Mouse (Mus musculus) neural tube, embryonic 14.5 days (tissue): ENCODE results near the gene Tra2b. TPM values are rescaled to one million over a fixed set of nuclear protein-coding genes. Genes with fewer than 3 reads are reported as not detected.
"Not testable (repeated sequence)": the region's sequence is repeated elsewhere in the genome, so short reads cannot be mapped to it uniquely, and the experiment has no call there.

Experiments used
- ATAC-seq: fragments of 200-750 bp; cut with Nextera tagmentation; 2 replicates; pipeline ENCODE4 v1.8.0; 2017; ENCODE audit warnings: low read depth, mild to moderate bottlenecking, moderate TSS enrichment, moderate library complexity
- H3K27ac ChIP-seq: fragments of 300-500 bp; sonication (generic); 2 replicates; pipeline ENCODE4 v1.5.1; 2014; ENCODE audit warnings: low read depth, mild to moderate bottlenecking, control low read depth, low read length, moderate library complexity, mixed read lengths
- H3K27me3 ChIP-seq: fragments of 300-500 bp; sonication (generic); 2 replicates; pipeline ENCODE4 v1.6.1; 2014; ENCODE audit warnings: low read length; ENCODE audit not compliant: control insufficient read depth, insufficient read depth
- H3K36me3 ChIP-seq: fragments of 300-500 bp; sonication (generic); 2 replicates; pipeline ENCODE4 v1.6.1; 2014; ENCODE audit warnings: low read length, mixed read lengths; ENCODE audit not compliant: control insufficient read depth, insufficient read depth
- H3K4me1 ChIP-seq: fragments of 300-500 bp; sonication (generic); 2 replicates; pipeline ENCODE4 v1.6.1; 2014; ENCODE audit warnings: low read length; ENCODE audit not compliant: control insufficient read depth, insufficient read depth
- H3K4me2 ChIP-seq: fragments of 300-500 bp; sonication (generic); 2 replicates; pipeline ENCODE4 v1.6.1; 2014; ENCODE audit warnings: mild to moderate bottlenecking, low read depth, low read length, control low read depth
- H3K4me3 ChIP-seq: fragments of 300-500 bp; sonication (generic); 2 replicates; pipeline ENCODE4 v1.5.1; 2014; ENCODE audit warnings: low read depth, low read length, control low read depth, mixed read lengths
- H3K9ac ChIP-seq: fragments of 300-500 bp; sonication (generic); replicated peaks from 2 replicates; pipeline ENCODE4 v1.6.1; 2014; ENCODE audit warnings: low read depth, mild to moderate bottlenecking, control low read depth, low read length, mixed read lengths
- H3K9me3 ChIP-seq: fragments of 300-500 bp; sonication (generic); 2 replicates; pipeline ENCODE4 v1.6.1; 2016; ENCODE audit warnings: low read length; ENCODE audit not compliant: control insufficient read depth
- WGBS: fragments of 180-500 bp; shearing (Covaris S2); extraction: QIAGEN DNeasy Blood & Tissue Kit; methylation state at CpG from one replicate; pipeline ENCODE4 v1.1.7; 2014; 5-methylcytosine and 5-hydroxymethylcytosine counted together
- polyA plus RNA-seq: library from polyadenylated mRNA; unstranded; fragments of >200 nt; fragmentation: Nextera tagmentation; extraction: Ambion mirVana; gene quantifications from 2 replicates; pipeline ENCODE4 v1.2.1, GENCODE M21; 2014

Tra2b gene
- 250 and 265 TPM in 2 replicates for polyA plus RNA-seq

DNA sequence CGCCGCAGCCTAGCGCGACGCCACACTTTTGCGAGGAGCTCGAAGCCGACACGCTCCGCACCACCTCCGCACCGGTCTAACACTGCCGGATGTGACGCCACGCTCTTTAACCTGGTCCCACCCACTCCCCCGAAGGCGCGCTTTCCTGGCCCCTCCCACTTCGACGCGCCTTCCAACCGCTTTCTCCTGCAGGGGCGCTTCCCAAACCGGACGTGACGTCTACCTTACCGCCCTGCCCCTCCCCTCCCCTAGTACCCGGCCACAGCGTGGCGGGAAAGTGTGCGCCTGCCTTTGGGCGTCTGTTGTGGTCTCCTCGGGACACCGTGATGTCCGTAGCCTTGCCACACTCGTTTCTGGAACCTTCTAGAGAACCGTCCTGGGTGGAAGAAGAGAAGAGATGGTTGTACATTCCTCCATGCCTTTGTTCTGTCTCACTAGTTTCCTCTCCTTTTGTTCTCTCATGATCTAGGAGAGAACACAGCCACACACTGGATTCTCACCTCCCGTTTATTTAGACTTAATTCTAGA is at the start of gene Tra2b:
Gene Tra2b (minus strand): TSS at position 157 of the 528 bp plus-strand sequence.
- Histone ChIP-seq H3K27ac (peak within 1 kb of the TSS; percentile 98), H3K9ac (peak within 1 kb of the TSS; percentile 92), H3K4me1 (peaks cover 18% of the 10 kb centered on the region), H3K36me3 (no peaks in the 10 kb centered on the region), H3K27me3 (no peaks in the 10 kb centered on the region), H3K4me3 (peak within 1 kb of the TSS; percentile 98), H3K9me3 (no peaks in the 10 kb centered on the region), H3K4me2 (peak within 1 kb of the TSS; percentile 75)
- ATAC-seq: peak; percentile 98
- WGBS: under 1% methylated on average over 36 of the region's 38 CpGs

DNA sequence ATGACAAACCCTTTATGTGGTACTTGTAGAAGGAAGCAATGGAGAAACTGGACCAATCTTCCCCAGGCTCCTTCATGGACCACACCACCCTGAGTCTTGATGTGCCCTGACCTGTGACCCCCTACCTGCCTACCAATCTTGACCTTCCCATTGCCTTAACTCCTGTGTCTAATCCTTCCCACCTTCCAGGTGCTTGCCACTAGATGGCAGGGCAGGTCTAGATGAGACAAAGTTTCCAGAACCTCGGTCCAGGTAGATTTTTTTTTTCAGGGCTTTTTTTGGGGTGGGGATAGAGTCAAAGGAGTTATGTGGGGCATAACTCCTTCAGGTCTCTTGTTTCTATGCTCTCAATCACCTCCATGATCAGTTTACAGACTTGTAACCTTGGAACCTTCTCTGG is 44.8 kb upstream of the Tra2b start:
- no peak for ATAC-seq
- H3K9me3 ChIP-seq: no peaks in the 10 kb centered on the region
- 28% methylated on average over 1 of the region's 1 CpGs for WGBS
- no peak overlapping the region for H3K27ac ChIP-seq
- H3K36me3 ChIP-seq: no peaks in the 10 kb centered on the region
- H3K4me2 ChIP-seq: no peak overlapping the region
- no peak overlapping the region for H3K4me3 ChIP-seq
- no peak overlapping the region for H3K9ac ChIP-seq
- no peaks in the 10 kb centered on the region for H3K4me1 ChIP-seq
- no peaks in the 10 kb centered on the region for H3K27me3 ChIP-seq

DNA sequence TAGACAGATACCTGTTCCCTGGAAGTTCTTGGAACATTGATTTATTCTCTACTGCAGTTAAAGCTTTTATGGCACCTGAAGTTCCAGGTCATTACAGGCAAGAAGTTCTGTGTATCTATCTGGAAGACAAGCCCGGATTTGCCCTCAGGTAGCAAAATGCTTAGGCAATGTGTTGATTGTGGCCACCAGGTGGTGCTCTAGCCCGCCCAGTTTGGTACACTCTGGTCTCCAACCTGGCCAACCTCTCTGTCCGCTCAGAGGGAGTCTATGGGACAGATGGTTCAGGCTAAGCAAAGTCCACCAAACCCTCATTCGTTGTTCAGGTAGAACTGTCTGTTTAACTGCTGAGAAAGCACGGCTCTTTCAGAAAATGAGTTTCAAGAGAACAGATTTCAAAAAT is 36.8 kb upstream of the Tra2b start:
- H3K4me1 ChIP-seq: no peaks in the 10 kb centered on the region
- H3K27ac ChIP-seq: no peak overlapping the region
- H3K4me3 ChIP-seq: no peak overlapping the region
- H3K4me2 ChIP-seq: no peak overlapping the region
- WGBS: 34% methylated on average over 5 of the region's 5 CpGs
- ATAC-seq: no peak
- no peaks in the 10 kb centered on the region for H3K9me3 ChIP-seq
- no peaks in the 10 kb centered on the region for H3K27me3 ChIP-seq
- no peaks in the 10 kb centered on the region for H3K36me3 ChIP-seq
- no peak overlapping the region for H3K9ac ChIP-seq

DNA sequence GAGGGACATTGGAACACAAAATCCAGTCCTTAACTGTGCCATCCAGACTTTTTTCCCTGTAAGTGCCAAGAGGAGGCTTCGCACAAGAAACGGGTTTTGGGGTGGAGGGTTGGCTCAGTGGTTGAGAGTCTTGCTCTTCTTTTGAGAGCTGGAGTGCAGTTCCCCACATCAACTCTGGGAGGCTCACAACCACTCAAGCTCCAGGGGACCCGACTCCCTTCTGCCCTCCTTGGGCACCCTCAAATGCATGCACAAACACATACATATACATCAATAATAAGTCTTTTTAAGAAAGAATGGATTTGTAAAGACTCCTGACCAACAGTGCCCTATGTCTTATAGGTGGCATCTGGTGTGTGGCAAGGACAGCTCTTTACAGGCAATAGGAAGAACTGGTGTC is 35.6 kb upstream of the Tra2b start:
- no peaks in the 10 kb centered on the region for H3K27me3 ChIP-seq
- H3K9me3 ChIP-seq: no peaks in the 10 kb centered on the region
- no peak overlapping the region for H3K27ac ChIP-seq
- WGBS: 77% methylated on average over 3 of the region's 3 CpGs
- no peaks in the 10 kb centered on the region for H3K4me1 ChIP-seq
- no peak overlapping the region for H3K4me2 ChIP-seq
- H3K9ac ChIP-seq: no peak overlapping the region
- ATAC-seq: no peak
- no peak overlapping the region for H3K4me3 ChIP-seq
- H3K36me3 ChIP-seq: no peaks in the 10 kb centered on the region

DNA sequence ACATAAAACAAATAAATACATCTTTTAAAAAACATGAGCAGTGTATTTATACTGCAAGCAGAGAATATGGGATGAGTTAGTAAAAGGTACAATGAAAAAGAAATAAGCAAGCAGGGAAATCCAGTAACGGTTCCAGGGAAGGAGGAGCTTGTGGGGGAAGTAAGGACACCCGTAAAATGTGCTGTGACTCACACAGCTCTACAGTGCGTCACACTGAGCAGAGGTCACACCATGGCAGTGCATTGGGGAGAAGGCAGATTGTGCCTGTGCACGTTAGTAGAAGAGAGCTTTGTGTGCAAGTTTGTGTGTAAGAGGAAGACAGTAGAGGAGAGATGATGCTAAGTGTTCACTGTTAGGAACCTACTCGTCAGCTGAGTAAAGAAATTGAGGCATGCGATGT is 31.1 kb upstream of the Tra2b start:
- Histone ChIP-seq H3K36me3 (no peaks in the 10 kb centered on the region), H3K4me3 (no peak overlapping the region), H3K4me2 (no peak overlapping the region), H3K9me3 (no peaks in the 10 kb centered on the region), H3K4me1 (no peaks in the 10 kb centered on the region), H3K27me3 (no peaks in the 10 kb centered on the region), H3K9ac (no peak overlapping the region), H3K27ac (no peak overlapping the region)
- ATAC-seq: no peak
- 79% methylated on average over 6 of the region's 6 CpGs for WGBS

DNA sequence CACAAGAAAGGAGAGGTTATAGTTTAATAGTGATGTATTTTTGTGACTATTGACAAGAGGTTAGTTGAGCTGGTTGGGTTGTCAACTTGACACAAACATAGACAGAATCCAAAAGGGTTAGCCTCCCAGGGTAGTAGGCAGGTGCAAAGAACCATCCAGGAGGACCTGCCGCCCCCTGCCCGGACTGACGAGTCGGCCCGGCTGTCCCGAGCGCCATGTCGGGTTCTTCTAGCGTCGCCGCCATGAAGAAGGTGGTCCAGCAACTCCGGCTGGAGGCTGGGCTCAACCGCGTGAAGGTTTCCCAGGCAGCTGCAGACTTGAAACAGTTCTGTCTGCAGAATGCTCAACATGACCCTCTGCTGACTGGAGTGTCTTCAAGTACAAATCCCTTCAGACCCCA is 29.0 kb upstream of the Tra2b start:
- H3K27ac ChIP-seq, H3K9ac ChIP-seq, H3K4me2 ChIP-seq, H3K4me3 ChIP-seq, H3K36me3 ChIP-seq, ATAC-seq, H3K4me1 ChIP-seq, H3K27me3 ChIP-seq, H3K9me3 ChIP-seq: not testable (repeated sequence)
- WGBS: 97% methylated on average over 14 of the region's 14 CpGs

DNA sequence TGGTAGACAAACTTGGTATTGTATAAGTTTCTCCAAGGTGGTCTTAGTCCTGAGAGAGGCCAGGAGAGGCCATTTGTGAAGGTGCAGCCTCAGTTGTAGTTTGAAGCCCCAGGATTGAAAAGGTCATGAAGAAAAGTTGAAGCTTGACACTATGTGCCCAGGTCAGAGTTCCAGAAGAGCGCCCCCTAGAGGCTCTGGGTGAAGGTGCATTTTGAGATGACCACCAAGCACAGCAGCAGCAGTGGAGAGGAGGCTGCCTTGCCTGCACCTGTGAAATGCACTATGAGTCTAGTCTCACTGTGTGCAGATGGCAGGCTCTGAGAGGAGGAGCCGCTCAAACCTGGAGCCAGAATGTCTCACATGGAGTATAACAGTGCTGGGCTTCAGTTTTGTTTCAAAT is 27.8 kb upstream of the Tra2b start:
- no peaks in the 10 kb centered on the region for H3K9me3 ChIP-seq
- no peak for ATAC-seq
- no peaks in the 10 kb centered on the region for H3K4me1 ChIP-seq
- no peaks in the 10 kb centered on the region for H3K36me3 ChIP-seq
- no peak overlapping the region for H3K4me2 ChIP-seq
- no peak overlapping the region for H3K27ac ChIP-seq
- WGBS: 47% methylated on average over 2 of the region's 2 CpGs
- H3K9ac ChIP-seq: no peak overlapping the region
- H3K27me3 ChIP-seq: no peaks in the 10 kb centered on the region
- no peak overlapping the region for H3K4me3 ChIP-seq

DNA sequence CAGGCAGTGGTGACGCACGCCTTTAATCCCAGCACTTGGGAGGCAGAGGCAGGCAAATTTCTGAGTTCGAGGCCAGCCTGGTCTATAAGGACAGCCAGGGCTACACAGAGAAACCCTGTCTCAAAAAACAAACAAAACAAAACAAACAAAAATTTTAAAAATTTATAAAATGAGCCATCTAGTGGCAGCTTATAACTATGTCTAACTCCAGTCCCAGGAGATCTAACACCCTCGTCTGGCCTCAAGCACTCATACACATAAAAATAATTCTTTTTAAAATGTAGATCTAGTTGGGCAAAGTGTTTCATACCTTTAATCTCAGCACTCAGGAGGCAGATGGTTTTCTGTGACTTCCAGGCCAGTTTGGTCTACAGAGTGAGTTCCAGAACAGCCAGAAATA is 26.6 kb upstream of the Tra2b start:
- H3K27me3 ChIP-seq: no peaks in the 10 kb centered on the region
- H3K4me1 ChIP-seq: no peaks in the 10 kb centered on the region
- no peak overlapping the region for H3K4me2 ChIP-seq
- WGBS: 93% methylated on average over 4 of the region's 4 CpGs
- H3K9me3 ChIP-seq: no peaks in the 10 kb centered on the region
- H3K36me3 ChIP-seq: no peaks in the 10 kb centered on the region
- no peak overlapping the region for H3K27ac ChIP-seq
- no peak overlapping the region for H3K9ac ChIP-seq
- ATAC-seq: no peak
- H3K4me3 ChIP-seq: no peak overlapping the region

DNA sequence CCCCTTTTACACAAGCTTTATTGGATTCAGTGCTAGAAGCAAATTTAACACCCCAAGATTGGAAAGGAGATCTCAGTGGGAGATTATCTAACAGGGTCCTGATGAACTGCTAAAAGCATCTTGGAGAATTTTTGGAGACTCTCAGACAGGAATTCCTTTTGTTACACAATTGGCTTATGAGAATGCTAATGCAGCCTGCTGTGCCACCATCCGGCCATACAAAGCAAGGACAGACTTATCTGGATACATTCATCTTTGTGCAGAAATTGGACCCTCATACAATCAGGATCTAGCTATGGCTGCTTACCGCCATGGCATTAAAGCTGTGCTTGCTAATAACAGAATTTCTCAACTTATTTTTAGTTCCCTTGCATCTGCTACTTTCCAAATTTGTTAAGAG is 23.8 kb upstream of the Tra2b start:
- ATAC-seq: no peak
- Histone ChIP-seq H3K36me3 (no peaks in the 10 kb centered on the region), H3K9me3 (no peaks in the 10 kb centered on the region), H3K27ac (no peak overlapping the region), H3K9ac (no peak overlapping the region), H3K4me2 (no peak overlapping the region), H3K27me3 (no peaks in the 10 kb centered on the region), H3K4me3 (no peak overlapping the region), H3K4me1 (no peaks in the 10 kb centered on the region)
- 70% methylated on average over 2 of the region's 2 CpGs for WGBS
